Mouse (Mus musculus): Measurements from ENCODE around the gene Irak1. TPM values are rescaled to one million over a fixed set of nuclear protein-coding genes. Genes with fewer than 3 reads are reported as not detected.
A peak's percentile ranks its signal among the peaks of the same experiment; 100 is the strongest.

Irak1 gene
- polyA plus RNA-seq, 1 experiment from 2014 or later = 73.2 TPM

- H3K27me3 ChIP-seq = no peaks in the 10 kb centered on the region
- peak overlapping the region; percentile 99; the same call in 1 of the 2 replicates for H3K27ac ChIP-seq (replicated peaks)
- H3K4me3 ChIP-seq (replicated peaks) = peak overlapping the region; percentile 65
- no peaks in the 10 kb centered on the region for H3K36me3 ChIP-seq
- peak overlapping the region; percentile 54 for H3K9ac ChIP-seq
- peak overlapping the region; percentile 57 for H3K4me2 ChIP-seq (replicated peaks)
- WGBS = 13% methylated on average over 20 of the region's 20 CpGs
- H3K4me1 ChIP-seq = peaks cover 5% of the 10 kb centered on the region; the same call in 1 of the 2 replicates
- no peaks in the 10 kb centered on the region for H3K9me3 ChIP-seq (replicated peaks)
- ATAC-seq (ENCODE audit: insufficient number of reproducible peaks, low FRiP score, low TSS enrichment, low read depth) = no peak
Observed at GRCm38 (mm10) chrX:73965307-73965706, 58.4 kb downstream of the Irak1 start.

- no peak for ATAC-seq (ENCODE audit: insufficient number of reproducible peaks, low FRiP score, low TSS enrichment, low read depth)
- WGBS = 32% methylated on average over 3 of the region's 3 CpGs
- Histone ChIP-seq H3K4me3 (replicated peaks) (peak overlapping the region; percentile 65), H3K36me3 (peaks cover 3% of the 10 kb centered on the region; the same call in 1 of the 2 replicates), H3K27me3 (peaks cover 4% of the 10 kb centered on the region; the same call in 1 of the 2 replicates), H3K4me1 (peaks cover 5% of the 10 kb centered on the region; the same call in 1 of the 2 replicates), H3K9ac (peak overlapping the region; percentile 31; the same call in 1 of the 2 replicates), H3K9me3 (replicated peaks) (no peaks in the 10 kb centered on the region), H3K4me2 (replicated peaks) (peak overlapping the region; percentile 57), H3K27ac (replicated peaks) (peak overlapping the region; percentile 39)
Observed at GRCm38 (mm10) chrX:73964363-73964762, 59.4 kb downstream of the Irak1 start.

MicroRNAs encoded within 50 kb of the gene (microRNA counts, 519-probe panel; counts per million panel counts)
- microRNA mmu-miR-718 = not detected

Small RNAs within 50 kb of the gene (microRNA-seq; reads per million reads assigned to microRNA genes)
- gene Mir5132 (ENCODE audit: borderline number of aligned reads) (1.2 reads per million), gene Mir718 (ENCODE audit: borderline number of aligned reads) (not detected)

Other genes with a start within 250 kb of the Irak1 start
- 35.3 and 49.9 TPM in 2 replicates for gene Srpk3, start 249.5 kb downstream of the Irak1 start, polyA plus RNA-seq (2015; fragmentation: Nextera tagmentation; extraction: Ambion mirVana)
- 193 and 199 TPM in 2 replicates for gene Idh3g, start 237.0 kb downstream of the Irak1 start, polyA plus RNA-seq (2015; fragmentation: Nextera tagmentation; extraction: Ambion mirVana)
- 221 and 235 TPM in 2 replicates for gene Ssr4, start 236.9 kb downstream of the Irak1 start, polyA plus RNA-seq (2015; fragmentation: Nextera tagmentation; extraction: Ambion mirVana)
- gene Pdzd4, start 198.9 kb downstream of the Irak1 start, polyA plus RNA-seq (2015; fragmentation: Nextera tagmentation; extraction: Ambion mirVana) = 1.3 TPM in 2 replicates
- gene Avpr2, start 131.8 kb downstream of the Irak1 start, polyA plus RNA-seq (2015; fragmentation: Nextera tagmentation; extraction: Ambion mirVana) = 0.11 and 0.16 TPM in 2 replicates
- gene L1cam, start 127.8 kb downstream of the Irak1 start, polyA plus RNA-seq (2015; fragmentation: Nextera tagmentation; extraction: Ambion mirVana) = 4.4 and 7.2 TPM in 2 replicates
- 4.1 and 5.1 TPM in 2 replicates for gene Arhgap4, start 102.0 kb downstream of the Irak1 start, polyA plus RNA-seq (2015; fragmentation: Nextera tagmentation; extraction: Ambion mirVana)
- gene Naa10, start 102.0 kb downstream of the Irak1 start, polyA plus RNA-seq (2015; fragmentation: Nextera tagmentation; extraction: Ambion mirVana) = 115 and 120 TPM in 2 replicates
- 33.1 and 42.3 TPM in 2 replicates for gene Renbp, start 93.1 kb downstream of the Irak1 start, polyA plus RNA-seq (2015; fragmentation: Nextera tagmentation; extraction: Ambion mirVana)
- gene Hcfc1, start 57.6 kb downstream of the Irak1 start, polyA plus RNA-seq (2015; fragmentation: Nextera tagmentation; extraction: Ambion mirVana) = 43.0 and 49.5 TPM in 2 replicates
- not detected in 2 replicates for gene Opn1mw, start 103.5 kb upstream of the Irak1 start, polyA plus RNA-seq (2015; fragmentation: Nextera tagmentation; extraction: Ambion mirVana)
- gene Mecp2, start 111.4 kb upstream of the Irak1 start, polyA plus RNA-seq (2015; fragmentation: Nextera tagmentation; extraction: Ambion mirVana) = 11.9 and 12.1 TPM in 2 replicates
- gene Tex28, start 143.9 kb upstream of the Irak1 start, polyA plus RNA-seq (2015; fragmentation: Nextera tagmentation; extraction: Ambion mirVana) = not detected in 2 replicates
- not detected in 2 replicates for gene Tktl1, start 153.3 kb upstream of the Irak1 start, polyA plus RNA-seq (2015; fragmentation: Nextera tagmentation; extraction: Ambion mirVana)
- 226 and 234 TPM in 2 replicates for gene Flna, start 225.9 kb upstream of the Irak1 start, polyA plus RNA-seq (2015; fragmentation: Nextera tagmentation; extraction: Ambion mirVana)
- 26.5 and 28.8 TPM in 2 replicates for gene Emd, start 230.8 kb upstream of the Irak1 start, polyA plus RNA-seq (2015; fragmentation: Nextera tagmentation; extraction: Ambion mirVana)
- 678 and 798 TPM in 2 replicates for gene Rpl10, start 246.9 kb upstream of the Irak1 start, polyA plus RNA-seq (2015; fragmentation: Nextera tagmentation; extraction: Ambion mirVana)